Mouse (Mus musculus) ES-E14 (cell line): ENCODE data around the gene Tsfm.

Source experiments
- CHD2 ChIP-seq: IDR thresholded peaks from 2 replicates; pipeline ENCODE4 v1.6.1; 2014; ENCODE audit warnings: mild to moderate bottlenecking, low read depth, low read length, inconsistent platforms
- MAFK ChIP-seq: IDR thresholded peaks from 2 replicates; pipeline ENCODE4 v1.6.1; 2014; ENCODE audit warnings: mild to moderate bottlenecking, low read depth, low read length, inconsistent platforms; ENCODE audit not compliant: insufficient read depth

DNA sequence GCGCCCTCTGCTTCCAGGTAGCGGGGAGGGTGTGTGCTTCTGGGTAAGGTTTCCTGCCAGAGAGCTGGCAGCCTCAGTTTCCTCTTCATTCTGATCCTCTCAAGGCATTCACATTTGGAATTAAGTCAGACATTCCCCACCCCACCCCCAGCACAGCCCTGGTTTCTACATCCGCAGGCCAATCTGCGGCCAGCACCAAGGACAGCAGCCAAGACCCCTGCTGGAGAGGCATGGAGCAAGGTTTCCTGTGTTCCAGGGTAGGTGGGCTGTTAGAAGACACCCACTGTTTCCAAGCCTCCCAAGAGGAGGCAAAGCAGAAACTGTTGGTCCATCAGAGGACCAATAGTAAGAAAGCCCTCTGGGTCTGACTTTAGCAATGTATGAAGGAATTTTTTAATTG lies 24.0 kb upstream of the Tsfm start:
- no peak for TF ChIP-seq CHD2
- TF ChIP-seq MAFK: no peak
